Mouse (Mus musculus): ENCODE data around the gene Atf5. TPM values are rescaled to one million over a fixed set of nuclear protein-coding genes. Genes with fewer than 3 reads are reported as not detected.

The Atf5 gene
- total RNA-seq, 2 experiments from 2014 or later, result 52.4 to 57.4 TPM

DNA sequence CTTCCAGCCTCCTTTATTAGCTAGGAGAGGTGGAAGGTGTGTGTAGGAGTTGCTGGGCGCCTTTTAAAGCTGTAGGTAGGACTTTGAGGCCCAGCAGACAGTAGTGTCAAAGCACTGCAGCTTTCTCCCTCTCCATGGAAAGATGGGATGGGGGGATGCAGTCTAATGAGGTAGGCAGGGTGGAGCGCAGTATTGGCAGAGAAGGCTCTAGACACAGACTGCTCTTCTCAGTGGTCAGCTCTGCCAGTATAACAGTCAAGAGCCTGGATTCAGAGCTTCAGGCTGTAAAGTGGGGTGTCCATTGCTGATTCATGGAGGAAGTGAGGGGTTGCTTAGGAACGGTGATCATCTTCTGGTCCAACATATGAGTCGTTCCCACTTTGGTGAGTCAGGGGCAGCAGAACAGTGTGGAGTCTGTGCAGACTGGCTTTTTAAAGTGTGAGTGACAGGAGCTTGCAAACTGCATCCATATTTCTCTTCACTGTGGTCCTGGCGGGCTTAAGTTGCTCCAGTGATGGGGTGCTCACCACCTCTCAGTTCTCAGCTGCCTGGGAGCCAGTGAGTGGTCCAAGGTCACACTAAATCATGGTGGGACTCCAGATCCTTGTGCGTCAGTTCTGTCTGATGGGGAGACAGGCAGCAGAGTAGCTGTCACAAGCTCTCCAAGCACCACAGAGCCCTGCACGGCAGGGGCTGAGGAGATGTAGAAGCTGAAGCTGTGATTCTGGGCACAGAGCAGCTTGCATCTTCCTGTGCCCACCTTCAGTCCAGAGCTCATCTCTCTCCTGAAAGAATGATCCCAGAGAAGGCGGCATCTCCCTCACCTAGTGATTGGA lies 34.5 kb upstream of the Atf5 start:
- intact Hi-C loops (cut with DNase I), result no loop called here
- no peak for DNase-seq

DNA sequence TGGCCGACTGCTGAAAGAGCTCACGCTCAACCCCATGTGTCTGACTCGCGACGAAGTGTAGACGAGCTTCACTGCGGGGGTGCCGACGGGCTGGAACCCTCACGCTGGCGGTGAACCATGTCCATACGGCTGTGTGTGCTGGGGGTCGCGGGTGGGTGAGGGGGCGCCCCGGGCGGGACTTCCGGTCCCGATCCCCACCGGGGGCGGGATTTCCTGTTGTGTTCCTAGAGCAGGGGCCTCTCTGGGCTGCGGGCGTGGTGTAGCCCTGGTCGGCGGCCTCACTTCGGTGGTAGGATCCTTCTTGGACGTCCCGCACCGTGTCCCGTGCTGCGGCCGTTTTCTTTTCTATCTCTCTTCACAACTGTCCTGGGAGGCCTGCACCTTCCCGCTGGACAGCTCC lies 33.7 kb upstream of the Atf5 start:
- intact Hi-C loops (cut with DNase I), result no loop called here
- peak; percentile 83 to 84 for DNase-seq

DNA sequence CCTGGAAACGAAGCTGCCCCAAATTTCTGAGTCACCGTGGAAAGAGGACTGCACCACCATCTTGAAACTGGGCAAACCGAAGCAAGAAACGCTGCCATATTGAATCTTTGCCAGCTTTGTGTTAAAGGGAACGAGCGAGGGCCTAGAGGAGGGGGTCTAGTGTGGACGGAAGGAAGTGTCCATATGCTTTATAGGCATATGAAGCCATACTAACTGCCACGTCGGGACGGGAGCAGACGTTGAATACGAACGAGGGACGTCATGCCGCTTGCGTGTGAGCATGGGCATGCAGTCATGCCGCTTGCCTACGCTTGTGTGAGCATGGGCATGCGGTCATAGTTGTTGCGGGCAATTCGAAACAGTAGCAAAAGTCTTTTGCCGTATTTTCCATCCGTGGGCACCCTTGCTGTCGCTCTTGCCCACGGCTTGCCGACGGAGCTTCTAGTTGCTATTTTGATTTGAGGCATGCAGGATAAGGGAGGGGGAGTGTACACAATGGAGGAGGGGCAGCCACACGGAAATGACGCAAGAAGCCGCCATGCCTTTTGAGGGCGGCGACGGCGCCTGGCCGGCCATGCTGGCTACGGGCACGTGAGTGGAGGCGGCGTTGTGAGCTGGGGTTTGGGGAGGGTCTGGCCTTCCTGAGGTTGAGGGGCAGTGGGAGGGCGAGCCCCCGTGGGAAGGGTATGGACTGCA lies 33.1 kb upstream of the Atf5 start:
- intact Hi-C loops (cut with DNase I), result loop anchor here (2.0 kb wide), 1 partner anchor 33 kb away; the partner anchor contains the start of genes Atf5, Il4i1 and Nup62
- DNase-seq, result peak; percentile 89 to 92

DNA sequence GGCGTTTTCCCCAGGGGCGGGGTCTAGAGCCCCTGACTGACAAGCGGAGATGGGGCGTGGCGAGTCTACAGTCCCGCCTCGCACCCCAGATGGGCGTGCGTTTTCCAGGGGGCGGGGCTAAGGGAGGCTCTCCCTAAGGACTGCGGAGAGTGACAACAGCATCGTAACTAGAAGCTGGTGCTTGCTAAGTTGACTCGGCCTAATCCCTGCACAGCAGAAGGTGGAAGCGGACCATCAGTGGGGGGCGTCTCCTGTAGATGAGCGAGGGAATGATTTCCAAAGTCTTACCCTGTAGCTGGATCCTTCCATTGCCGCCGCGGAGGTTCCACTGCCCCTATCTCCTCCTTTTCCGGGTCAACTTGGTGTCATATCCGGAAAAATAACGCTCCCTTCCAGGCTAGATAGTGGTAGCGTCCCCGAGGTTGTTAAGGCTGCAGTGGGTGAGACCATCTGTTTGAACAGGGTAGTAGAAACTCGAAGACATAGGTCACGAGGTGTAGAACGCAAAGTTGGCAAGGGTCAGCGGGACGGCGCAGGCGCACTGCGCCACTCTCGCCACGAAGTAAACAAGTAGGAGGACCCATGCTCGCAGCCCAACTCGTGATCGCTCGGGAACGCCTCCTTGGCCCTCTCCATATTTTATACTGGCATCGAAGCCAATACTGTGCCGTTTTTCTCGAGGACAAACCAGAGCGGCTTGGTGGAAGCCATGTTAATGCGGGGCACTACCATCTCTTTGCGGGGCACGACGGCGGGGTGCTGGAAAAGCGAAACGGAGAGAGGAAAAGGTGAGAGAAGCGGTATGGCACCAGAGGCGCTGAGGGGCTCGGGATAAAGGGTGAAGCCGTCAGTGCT lies 32.3 kb upstream of the Atf5 start, which contains the start of the genes Akt1s1 and Tbc1d17:
Gene Akt1s1, plus strand, starts transcription at position 431 of the 855 bp plus-strand sequence.
Gene Tbc1d17, minus strand, starts transcription at position 519 of the 855 bp plus-strand sequence.
- intact Hi-C loops (cut with DNase I), result loop anchor here (2.0 kb wide), 1 partner anchor 32 kb away; the partner anchor contains the start of genes Atf5, Il4i1 and Nup62
- peak; percentile 99 for DNase-seq

DNA sequence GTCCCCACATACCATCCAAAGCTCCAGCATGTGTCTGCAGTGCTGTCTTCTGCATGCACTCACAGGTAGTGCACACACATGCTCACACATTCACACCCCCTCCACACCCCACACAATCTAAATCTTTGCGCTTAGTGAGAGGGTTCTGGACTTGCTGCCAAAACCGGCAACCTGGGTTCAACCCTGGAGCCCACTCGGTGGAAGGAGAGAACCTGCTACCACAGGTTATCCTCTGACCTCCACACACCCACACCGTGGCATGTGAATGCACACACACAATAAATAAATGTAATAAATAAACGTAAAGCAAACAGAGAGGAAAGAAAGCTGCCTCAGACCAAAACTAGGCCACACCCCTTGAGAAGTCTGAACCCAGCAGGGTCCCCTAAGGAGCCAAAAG lies 31.3 kb upstream of the Atf5 start:
- intact Hi-C loops (cut with DNase I), result loop anchor here (2.0 kb wide), 1 partner anchor 31 kb away; the partner anchor contains the start of genes Atf5, Il4i1 and Nup62
- no peak for DNase-seq

DNA sequence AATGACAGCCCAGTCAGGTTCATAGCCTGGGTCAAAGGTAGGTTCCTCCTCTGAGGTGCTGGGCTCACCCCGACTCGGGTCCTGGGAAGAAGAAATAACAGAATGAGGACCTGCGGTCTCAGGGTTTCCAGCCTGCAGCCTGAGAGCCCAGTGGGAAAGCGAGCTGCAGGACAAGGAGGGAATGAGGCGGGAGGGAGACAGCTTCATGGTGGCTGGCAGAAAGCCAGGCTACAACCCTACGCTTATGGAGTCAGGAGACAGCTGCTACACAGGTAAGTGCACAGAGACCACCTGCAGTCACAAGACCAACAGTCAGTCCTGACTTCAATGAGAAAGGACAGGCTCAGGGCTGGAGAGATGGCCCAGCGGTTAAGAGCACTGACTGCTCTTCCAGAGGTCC lies 30.3 kb upstream of the Atf5 start:
- intact Hi-C loops (cut with DNase I), result no loop called here
- no peak for DNase-seq

DNA sequence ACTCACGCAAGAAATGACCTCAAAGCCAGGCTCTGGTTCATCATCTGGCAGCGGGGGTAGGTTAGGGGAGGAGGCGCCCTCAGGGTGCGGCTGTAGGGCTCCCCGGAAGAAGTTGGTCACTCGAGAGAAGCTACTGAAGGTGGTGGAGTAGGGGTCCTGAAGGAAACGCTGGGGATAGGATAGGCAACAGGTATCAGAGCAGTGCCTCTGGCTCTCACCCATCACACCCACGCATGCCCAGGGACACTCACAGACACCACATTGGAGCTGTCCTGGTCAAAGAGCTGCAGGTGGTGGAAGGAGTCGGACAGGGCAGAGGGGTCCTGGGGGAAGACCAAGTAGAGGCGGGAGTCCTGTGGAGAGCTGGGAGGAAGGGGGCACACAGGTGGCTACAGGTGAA lies 28.5 kb upstream of the Atf5 start:
- no peak for DNase-seq
- intact Hi-C loops (cut with DNase I), result no loop called here

DNA sequence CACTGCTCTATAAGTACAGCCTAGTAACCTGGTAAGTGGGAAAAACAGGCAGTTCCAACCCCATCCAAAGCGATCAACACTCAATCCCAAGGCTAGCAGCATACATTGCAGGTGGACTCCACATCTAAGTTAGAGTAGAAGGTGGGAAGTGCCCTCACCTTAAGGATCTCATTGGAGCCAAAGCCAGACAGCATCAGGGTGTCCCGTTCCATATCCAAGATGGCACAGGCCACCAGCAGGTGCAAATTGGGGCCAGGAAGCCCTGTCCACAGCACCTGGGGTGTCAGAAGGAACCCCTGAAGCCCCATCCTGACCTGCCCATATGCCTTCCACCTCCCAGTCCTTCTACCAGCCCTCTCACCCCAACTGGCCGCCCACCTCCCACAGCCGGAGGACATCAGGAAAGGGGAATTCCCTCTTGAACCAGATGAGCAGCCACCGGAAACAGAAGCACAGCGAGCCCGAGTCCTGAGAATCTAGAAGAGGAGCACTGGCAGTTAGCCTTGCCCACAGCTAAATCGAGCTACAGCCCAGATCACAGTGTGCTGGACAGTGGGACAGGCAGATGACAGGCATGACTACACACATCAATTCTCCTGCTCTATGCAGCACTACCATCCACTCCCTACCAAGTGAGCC lies 25.5 kb upstream of the Atf5 start:
- intact Hi-C loops (cut with DNase I), result no loop called here
- DNase-seq, result no peak

DNA sequence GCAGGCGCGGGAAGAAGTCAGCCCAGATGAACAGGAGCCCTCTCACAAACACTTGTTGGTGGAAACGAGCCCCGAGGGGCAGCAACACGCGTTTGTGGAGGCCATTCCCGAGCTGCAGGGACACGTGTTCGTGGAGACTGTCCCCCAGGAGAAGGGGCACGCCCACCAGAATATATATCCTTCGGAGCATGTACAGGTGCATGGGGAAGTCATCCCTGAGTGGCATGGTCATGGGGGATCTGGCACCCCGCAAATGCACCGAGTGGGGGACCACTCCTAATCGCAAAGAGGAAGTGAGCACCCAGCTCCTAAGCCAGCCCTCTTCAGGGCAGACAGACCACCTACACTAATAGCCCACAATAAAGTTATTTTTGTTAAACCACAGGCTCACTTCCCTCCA lies 24.0 kb upstream of the Atf5 start:
- intact Hi-C loops (cut with DNase I), result no loop called here
- DNase-seq, result no peak

DNA sequence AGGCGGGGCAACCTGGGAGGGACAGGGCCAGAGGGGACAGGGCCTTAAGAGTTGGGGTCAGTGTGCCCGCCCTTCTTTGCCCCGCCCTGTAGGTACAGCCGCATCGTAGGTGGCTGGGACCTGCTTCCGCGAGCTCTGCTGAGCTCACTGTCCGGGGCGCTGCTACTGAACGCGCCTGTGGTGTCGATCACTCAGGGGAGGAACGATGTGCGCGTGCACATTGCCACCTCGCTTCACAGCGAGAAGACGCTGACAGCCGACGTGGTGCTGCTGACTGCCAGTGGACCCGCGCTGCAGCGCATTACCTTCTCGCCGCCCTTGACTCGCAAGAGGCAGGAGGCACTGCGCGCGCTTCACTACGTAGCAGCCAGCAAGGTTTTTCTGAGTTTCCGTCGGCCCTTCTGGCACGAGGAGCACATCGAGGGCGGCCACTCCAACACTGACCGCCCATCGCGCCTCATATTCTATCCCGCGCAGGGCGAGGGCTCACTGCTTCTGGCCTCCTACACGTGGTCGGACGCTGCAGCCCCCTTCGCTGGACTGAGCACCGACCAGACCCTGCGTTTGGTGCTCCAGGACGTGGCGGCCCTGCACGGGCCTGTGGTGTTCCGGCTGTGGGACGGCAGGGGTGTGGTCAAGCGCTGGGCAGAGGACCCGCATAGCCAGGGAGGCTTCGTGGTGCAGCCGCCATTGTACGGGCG lies 23.2 kb upstream of the Atf5 start:
- intact Hi-C loops (cut with DNase I), result no loop called here
- DNase-seq, result peak; percentile 34 to 52

DNA sequence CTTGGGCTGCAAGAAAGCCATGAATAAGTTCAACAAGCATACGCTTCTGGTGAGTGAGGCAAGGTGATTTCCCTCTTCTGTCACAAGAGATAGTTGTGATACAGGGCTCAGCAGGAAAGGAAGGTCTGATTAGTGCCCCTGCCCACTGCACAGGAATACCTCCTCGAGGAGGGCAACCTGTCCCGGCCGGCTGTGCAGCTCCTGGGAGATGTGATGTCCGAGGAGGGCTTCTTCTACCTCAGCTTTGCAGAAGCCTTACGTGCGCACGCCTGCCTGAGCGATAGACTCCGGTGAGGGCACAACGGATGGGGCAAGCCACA lies 22.7 kb upstream of the Atf5 start:
- no peak for DNase-seq
- intact Hi-C loops (cut with DNase I), result no loop called here

DNA sequence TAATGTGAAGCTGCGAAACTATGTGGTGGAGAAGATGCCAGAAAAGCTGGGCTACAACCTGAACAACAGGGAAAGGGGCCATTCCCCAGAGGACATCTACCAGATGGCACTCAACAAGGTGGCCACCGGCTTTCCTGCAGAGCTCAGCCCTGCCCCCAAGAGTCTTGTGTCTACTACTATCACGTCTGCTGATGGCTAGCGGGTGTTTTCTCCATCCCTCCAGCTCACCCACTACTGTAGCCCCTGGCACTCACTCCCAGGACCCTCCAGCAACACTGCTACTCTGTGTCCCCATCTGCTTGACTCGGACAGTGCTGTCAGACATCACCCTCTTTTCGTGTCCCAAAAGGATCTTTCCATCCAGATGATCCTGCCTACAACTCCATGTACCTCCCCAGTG lies 21.6 kb upstream of the Atf5 start:
- no peak for DNase-seq
- intact Hi-C loops (cut with DNase I), result no loop called here

DNA sequence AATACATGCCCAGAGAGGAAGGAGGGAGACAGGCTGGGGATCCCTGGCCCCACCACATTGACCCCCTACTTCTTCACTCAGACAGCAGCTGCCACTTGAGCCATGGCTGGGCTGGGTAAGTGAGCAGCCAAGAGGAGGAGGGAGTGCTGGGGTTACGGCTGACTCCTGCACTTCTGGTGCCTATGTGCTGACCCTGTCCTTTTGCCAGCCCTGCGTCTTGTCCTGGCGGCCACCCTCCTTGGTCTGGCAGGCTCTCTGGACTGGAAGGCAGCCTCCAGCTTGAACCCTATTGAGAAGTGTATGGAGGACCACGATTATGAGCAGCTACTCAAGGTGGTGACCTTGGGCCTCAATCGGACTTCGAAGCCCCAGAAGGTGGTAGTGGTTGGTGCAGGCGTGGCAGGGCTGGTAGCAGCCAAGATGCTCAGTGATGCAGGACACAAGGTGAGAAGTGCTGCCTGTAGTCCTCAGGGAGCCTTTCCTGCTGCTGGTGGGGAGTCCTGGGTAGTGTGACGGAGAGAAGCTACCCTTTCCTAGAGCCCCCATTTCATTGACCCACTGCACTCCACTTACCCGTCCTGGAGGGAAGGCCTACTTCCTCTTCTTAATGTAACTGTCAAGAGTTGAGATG lies 20.1 kb upstream of the Atf5 start:
- intact Hi-C loops (cut with DNase I), result no loop called here
- no peak for DNase-seq

DNA sequence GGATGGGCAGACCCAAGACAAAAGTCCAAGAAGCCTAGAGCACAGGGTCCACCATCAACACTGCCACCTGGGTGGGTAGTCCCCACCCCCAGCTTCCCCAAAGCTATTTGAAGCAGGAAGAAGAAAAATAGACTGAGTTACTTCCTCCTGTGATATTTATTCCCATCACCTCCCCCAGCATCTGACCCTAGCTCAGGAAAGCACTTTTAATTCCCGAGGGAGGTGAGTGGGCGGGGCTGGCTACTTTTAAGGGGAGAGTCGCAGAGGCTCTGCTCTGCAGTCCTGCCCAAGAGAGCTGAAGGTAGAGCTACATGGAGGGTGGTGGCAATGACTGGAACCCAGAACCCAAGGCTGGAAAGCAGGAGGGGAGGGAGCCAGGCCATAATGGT lies 19.6 kb upstream of the Atf5 start:
- intact Hi-C loops (cut with DNase I), result no loop called here
- peak; percentile 34 to 46 for DNase-seq

DNA sequence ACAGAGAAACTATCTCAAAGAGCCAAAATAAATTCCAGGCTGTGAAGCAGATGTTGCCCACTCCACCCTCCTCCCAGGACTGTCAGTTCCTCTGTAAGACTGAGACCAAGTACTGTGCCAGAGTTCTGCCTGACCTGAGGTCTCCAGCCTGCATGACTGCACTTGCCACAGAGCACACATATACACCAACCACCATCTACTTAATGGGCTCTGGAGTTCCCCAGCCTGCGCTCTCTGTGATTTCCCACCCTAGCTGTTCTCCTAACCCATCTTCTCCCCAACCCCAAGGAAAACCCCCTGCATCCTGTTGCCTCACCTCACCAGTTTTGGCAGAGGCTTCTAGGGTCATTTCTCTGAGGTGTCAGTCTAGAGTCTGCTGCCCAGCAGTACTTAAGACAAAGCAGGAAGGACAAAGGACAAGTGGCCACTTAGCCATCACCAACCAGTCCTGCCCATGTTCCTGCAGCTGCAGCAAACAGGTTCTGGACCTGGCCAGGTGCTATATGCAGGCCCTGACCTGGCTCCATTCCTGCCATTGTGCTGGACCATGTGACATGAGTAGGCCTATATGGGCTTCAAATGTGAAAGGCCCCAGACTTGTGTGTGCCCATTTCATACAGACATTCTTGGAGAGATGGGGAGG lies 19.0 kb upstream of the Atf5 start:
- intact Hi-C loops (cut with DNase I), result no loop called here
- DNase-seq, result no peak

DNA sequence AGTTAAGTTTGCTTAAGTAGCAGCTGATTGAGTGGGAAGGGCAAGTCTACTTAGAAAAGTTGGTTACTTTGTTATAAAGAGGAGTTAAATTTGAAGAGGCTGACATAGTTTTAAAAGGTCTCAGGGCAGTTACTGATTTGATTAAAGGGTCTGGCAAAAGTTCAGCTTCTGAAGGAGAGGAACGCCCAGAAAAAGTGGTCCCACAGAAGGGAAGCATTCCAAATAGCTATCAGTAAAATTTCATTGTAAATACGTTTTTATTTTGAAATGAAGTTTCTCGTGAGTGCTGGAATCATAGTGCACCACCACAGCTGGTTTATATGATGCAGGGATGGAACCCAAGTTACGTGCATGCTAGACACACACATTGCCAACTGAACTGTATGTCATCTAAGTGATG lies 16.3 kb upstream of the Atf5 start:
- DNase-seq, result no peak

DNA sequence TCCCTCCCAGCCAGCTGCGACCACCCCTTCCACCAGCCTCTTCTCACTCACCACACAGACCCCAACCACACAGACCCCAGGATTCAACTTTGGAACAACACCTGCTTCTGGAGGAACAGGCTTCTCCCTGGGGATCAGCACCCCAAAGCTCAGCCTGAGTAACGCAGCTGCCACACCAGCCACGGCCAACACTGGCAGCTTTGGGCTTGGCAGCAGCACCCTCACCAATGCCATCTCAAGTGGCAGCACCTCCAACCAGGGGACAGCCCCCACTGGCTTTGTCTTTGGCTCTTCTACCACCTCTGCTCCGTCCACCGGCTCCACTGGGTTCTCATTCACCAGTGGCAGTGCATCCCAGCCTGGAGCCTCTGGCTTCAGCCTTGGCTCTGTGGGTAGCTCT lies 12.2 kb upstream of the Atf5 start:
- DNase-seq, result no peak
- intact Hi-C loops (cut with DNase I), result loop anchor here (10.0 kb wide), 1 partner anchor 174 kb away; no protein-coding TSS in a partner anchor

More for the DNA sequence above, 16.3 kb upstream of the Atf5 start:
- intact Hi-C loops (cut with DNase I), result no loop called here

DNA sequence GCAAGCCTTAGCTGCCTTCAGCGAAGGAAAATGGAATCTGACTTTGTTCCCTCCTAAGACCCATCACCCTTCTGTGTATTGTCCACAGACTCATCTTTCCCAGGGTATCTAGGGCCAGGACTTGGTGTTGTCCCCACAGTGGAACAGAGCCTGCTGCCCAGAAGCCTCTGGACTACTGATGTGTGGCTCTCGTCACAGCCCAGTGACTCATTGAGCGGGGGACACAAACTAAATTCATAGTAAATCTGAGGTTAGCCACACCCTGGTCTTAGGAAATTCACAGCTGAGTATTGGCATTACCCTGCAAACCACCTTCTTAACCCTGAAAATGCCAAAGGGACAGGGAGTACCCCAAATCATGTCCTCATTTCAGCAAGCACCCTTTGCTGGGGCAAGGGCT lies 10.3 kb upstream of the Atf5 start:
- intact Hi-C loops (cut with DNase I), result loop anchor here (10.0 kb wide), 1 partner anchor 172 kb away; no protein-coding TSS in a partner anchor

DNA sequence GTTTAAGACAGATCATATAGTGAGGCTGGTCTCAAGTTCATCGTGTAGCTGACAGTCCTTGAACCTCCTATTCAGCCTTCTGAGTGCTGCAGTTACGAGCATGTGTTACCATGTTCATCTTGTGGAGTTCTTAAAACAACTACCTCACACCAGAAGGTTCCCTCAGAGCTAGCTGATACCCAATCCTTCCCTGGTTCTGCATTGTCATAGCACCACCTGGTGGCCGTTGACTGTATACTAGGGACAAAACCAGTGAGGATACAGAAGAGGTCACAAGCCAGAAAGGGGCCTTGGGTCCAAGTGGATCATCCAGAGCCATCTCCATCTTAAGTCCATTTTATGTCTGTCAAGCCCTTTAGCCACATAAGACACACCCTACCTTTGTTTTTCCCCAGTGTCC lies 8.4 kb upstream of the Atf5 start:
- intact Hi-C loops (cut with DNase I), result loop anchor here (1.0 to 10.0 kb wide), 2 partner anchors 101 to 170 kb away; no protein-coding TSS in a partner anchor
- DNase-seq, result peak; percentile 83 to 89

More for the DNA sequence above, 10.3 kb upstream of the Atf5 start:
- no peak for DNase-seq

Measured in heart, postnatal 14 days (tissue).